8 mouse cellular contexts compared by ENCODE assay signal in the genomic region with DNA sequence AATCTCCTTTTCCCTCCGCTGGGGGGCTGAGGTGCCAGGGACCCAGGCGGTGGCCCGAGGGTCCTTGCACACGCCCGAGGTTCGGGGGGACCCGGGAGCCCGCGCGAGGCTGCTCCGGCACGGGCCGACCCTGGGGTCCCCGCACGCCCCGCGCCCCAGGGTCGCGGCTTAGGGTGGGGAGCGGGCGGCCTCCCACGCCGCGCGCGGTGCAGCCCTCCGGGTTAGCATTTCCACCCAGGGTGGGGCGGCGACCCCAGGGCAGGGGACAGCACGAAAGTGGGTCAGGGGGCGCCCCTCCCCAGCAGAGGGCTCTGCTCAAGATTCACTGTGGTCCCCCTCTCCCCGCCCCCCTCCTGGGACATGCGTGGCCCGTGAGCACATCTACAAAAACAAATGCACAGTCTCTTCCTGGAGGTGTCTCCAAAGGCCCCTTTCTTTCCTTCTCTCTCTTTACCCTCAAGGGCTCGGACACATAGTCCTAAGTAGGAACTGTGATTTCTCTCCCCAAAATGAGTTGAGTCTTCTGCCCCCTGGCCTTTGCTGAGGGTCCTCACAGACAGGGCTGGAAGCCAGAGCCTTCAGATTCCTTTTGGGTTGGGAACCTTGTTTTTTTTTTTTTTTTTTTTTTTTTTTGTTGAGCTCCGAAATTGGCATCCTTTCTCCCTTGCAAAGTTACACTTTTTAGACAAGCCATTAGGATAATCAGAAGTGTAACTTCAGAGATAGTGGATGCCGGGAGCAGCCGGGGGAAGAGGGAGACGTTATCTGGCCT. TPM values are rescaled to one million over a fixed set of nuclear protein-coding genes. Genes with fewer than 3 reads are reported as not detected.
DNase-seq lines count a peak whose midpoint lies in the region; ATAC-seq and TF ChIP-seq lines count a peak whose summit lies in the region.

No protein-coding gene starts in this region.

- no peaks in the 10 kb centered on the region for H3K9me3 ChIP-seq in forebrain, embryonic 15.5 days
- no peaks in the 10 kb centered on the region for H3K9me3 ChIP-seq in kidney, embryonic 14.5 days (ENCODE audit: control insufficient read depth, low read length)
- no peaks in the 10 kb centered on the region for H3K9me3 ChIP-seq in stomach, postnatal 0 days (ENCODE audit: control insufficient read depth, low read length)

- no peak for TF ChIP-seq POLR2A in bone marrow macrophage, adult 2 months (IDR thresholded peaks at IDR 0.05; ENCODE audit: borderline replicate concordance, low read depth, low read length)

- TF ChIP-seq EP300 in stomach, postnatal 0 days (optimal IDR thresholded peaks at IDR 0.05): no peak

- ATAC-seq in forebrain, embryonic 15.5 days (replicated peaks): no peak
- ATAC-seq in kidney, embryonic 14.5 days (ENCODE audit: low FRiP score, low TSS enrichment): peak; percentile 28
- ATAC-seq in stomach, postnatal 0 days (ENCODE audit: low FRiP score, low TSS enrichment): peak; percentile 41

- H3K4me3 ChIP-seq in bone marrow macrophage, adult 2 months (ENCODE audit: insufficient read depth, low read length): peak overlapping the region; percentile 95
- H3K4me3 ChIP-seq in forebrain, embryonic 15.5 days: peak overlapping the region; percentile 63
- H3K4me3 ChIP-seq in kidney, embryonic 14.5 days (ENCODE audit: low read length): peak overlapping the region; percentile 96
- H3K4me3 ChIP-seq in stomach, postnatal 0 days (ENCODE audit: low read depth, low read length): peak overlapping the region; percentile 92

- H3K36me3 ChIP-seq in forebrain, embryonic 15.5 days: peaks cover 18% of the 10 kb centered on the region
- peaks cover 30% of the 10 kb centered on the region; the same call in 1 of the 2 replicates for H3K36me3 ChIP-seq in kidney, embryonic 14.5 days (ENCODE audit: control insufficient read depth, insufficient read depth, low read length)
- no peaks in the 10 kb centered on the region; the same call in 1 of the 2 replicates for H3K36me3 ChIP-seq in stomach, postnatal 0 days (ENCODE audit: control insufficient read depth, insufficient read depth, low read length)

- no peak for TF ChIP-seq CTCF in bone marrow macrophage, adult 2 months (IDR thresholded peaks at IDR 0.05; ENCODE audit: low read depth, low read length)
- peak; percentile 4; the same call in 1 of the 2 replicates for TF ChIP-seq CTCF in stomach, postnatal 0 days (IDR thresholded peaks at IDR 0.05; ENCODE audit: low read depth)

- peak overlapping the region; percentile 66 for H3K9ac ChIP-seq in forebrain, embryonic 15.5 days (replicated peaks)
- peak overlapping the region; percentile 89 for H3K9ac ChIP-seq in kidney, embryonic 14.5 days (ENCODE audit: low read depth, low read length)
- peak overlapping the region; percentile 93 for H3K9ac ChIP-seq in stomach, postnatal 0 days (ENCODE audit: low read length)

- peak; percentile 11 for DNase-seq in ovary, postnatal 14 days (ENCODE audit: low spot score)
- DNase-seq in ovary, adult 18-20 months (ENCODE audit: low spot score): no peak
- peak; percentile 27 to 35 for DNase-seq in lung, postnatal 4 days
- DNase-seq in stomach, postnatal 0 days (ENCODE audit: low spot score): peak; percentile 37
- DNase-seq in layer of hippocampus, postnatal 14 days (ENCODE audit: low spot score in 2 of 2): no peak

- 9% methylated on average over 23 of the region's 39 CpGs for WGBS in forebrain, embryonic 15.5 days
- WGBS in kidney, embryonic 14.5 days: 13% methylated on average over 18 of the region's 39 CpGs
- 5% methylated on average over 32 of the region's 39 CpGs for WGBS in stomach, postnatal 0 days

- H3K27ac ChIP-seq in bone marrow macrophage, adult 2 months (ENCODE audit: insufficient read depth, low read depth, low read length): peak overlapping the region; percentile 23; the same call in 1 of the 2 replicates
- peak overlapping the region; percentile 66 for H3K27ac ChIP-seq in forebrain, embryonic 15.5 days (replicated peaks)
- H3K27ac ChIP-seq in kidney, embryonic 14.5 days (ENCODE audit: low read depth, low read length): peak overlapping the region; percentile 79
- H3K27ac ChIP-seq in stomach, postnatal 0 days (replicated peaks): peak overlapping the region; percentile 75

- H3K4me1 ChIP-seq in bone marrow macrophage, adult 2 months (ENCODE audit: control insufficient read depth, insufficient read depth, low read length): 0 out of 2 replicates have a peak, but pooled peaks cover 3% of the 10 kb centered on the region
- H3K4me1 ChIP-seq in forebrain, embryonic 15.5 days: peaks cover 21% of the 10 kb centered on the region
- peaks cover 11% of the 10 kb centered on the region; the same call in 1 of the 2 replicates for H3K4me1 ChIP-seq in kidney, embryonic 14.5 days (ENCODE audit: control insufficient read depth, insufficient read depth, low read length)
- peaks cover 4% of the 10 kb centered on the region for H3K4me1 ChIP-seq in stomach, postnatal 0 days (replicated peaks; ENCODE audit: control insufficient read depth, insufficient read depth)

- H3K27me3 ChIP-seq in forebrain, embryonic 15.5 days: no peaks in the 10 kb centered on the region
- H3K27me3 ChIP-seq in kidney, embryonic 14.5 days (ENCODE audit: control insufficient read depth, insufficient read depth, low read length): no peaks in the 10 kb centered on the region
- H3K27me3 ChIP-seq in stomach, postnatal 0 days (ENCODE audit: control insufficient read depth, insufficient read depth, low read length): no peaks in the 10 kb centered on the region

- H3K4me2 ChIP-seq in forebrain, embryonic 15.5 days (replicated peaks): peak overlapping the region; percentile 100
- peak overlapping the region; percentile 99 for H3K4me2 ChIP-seq in kidney, embryonic 14.5 days (replicated peaks; ENCODE audit: low read depth, low read length)
- H3K4me2 ChIP-seq in stomach, postnatal 0 days (replicated peaks; ENCODE audit: low read depth): peak overlapping the region; percentile 99

RNA-seq across cellular contexts. Expression of a gene that starts 0.7 kb away (rescaled TPM):
- 17.3 and 17.6 TPM in 2 replicates for polyA plus RNA-seq in bone marrow macrophage, adult 2 months (2012; ENCODE audit: insufficient read depth, insufficient read length, missing spikeins)
- 18.7 and 19.4 TPM in 2 replicates for polyA plus RNA-seq in forebrain, embryonic 15.5 days (2015; fragmentation: Nextera tagmentation; extraction: Ambion mirVana)
- 19.0 and 29.8 TPM in 2 replicates for polyA plus RNA-seq in kidney, embryonic 14.5 days (2014; fragmentation: Nextera tagmentation; extraction: Ambion mirVana)
- 5.3 TPM in 2 replicates for polyA plus RNA-seq in stomach, postnatal 0 days (2015; fragmentation: Nextera tagmentation; extraction: Ambion mirVana)
- total RNA-seq in layer of hippocampus, postnatal 14 days (2021): 10 to 100 TPM; 36.6 to 41.4 TPM

Comparison
In these comparisons a context has a peak if more than half of its experiments do, and no peak if none do; other contexts are left out.
1. DNase-seq: peak in ovary, postnatal 14 days (single experiment), lung, postnatal 4 days (2 of 2) and stomach, postnatal 0 days (single experiment); none in ovary, adult 18-20 months (single experiment) and layer of hippocampus, postnatal 14 days (0 of 2).
2. H3K27ac ChIP-seq: peak in every context shown above with its lines; median percentile 79 in kidney, embryonic 14.5 days; 75 in stomach, postnatal 0 days; 66 in forebrain, embryonic 15.5 days; 23 in bone marrow macrophage, adult 2 months.
3. Peak in every context shown above with its lines, with median percentiles within 50 percentile points of each other: H3K4me3 ChIP-seq, H3K4me2 ChIP-seq and H3K9ac ChIP-seq.